Mouse (Mus musculus): ENCODE measurements around the gene Hist1h3g. TPM values are rescaled to one million over a fixed set of nuclear protein-coding genes. Genes with fewer than 3 reads are reported as not detected.
A peak's percentile ranks its signal among the peaks of the same experiment; 100 is the strongest.
"Not testable (repeated sequence)": the region's sequence is repeated elsewhere in the genome, so short reads cannot be mapped to it uniquely, and the experiment has no call there.

Hist1h3g gene
- polyA plus RNA-seq, 1 experiment from 2014 or later: 6.9 TPM

GRCm38 (mm10) chr13:23529480-23530165, 5.6 kb upstream of the Hist1h3g start:
- Histone ChIP-seq H3K4me3 (replicated peaks) (peak overlapping the region; percentile 56), H3K27me3 (no peaks in the 10 kb centered on the region), H3K9ac (peak overlapping the region; percentile 66), H3K4me1 (peaks cover 36% of the 10 kb centered on the region), H3K36me3 (no peaks in the 10 kb centered on the region), H3K27ac (peak overlapping the region; percentile 98), H3K9me3 (replicated peaks) (no peaks in the 10 kb centered on the region), H3K4me2 (peak overlapping the region; percentile 58)
- no peak for ATAC-seq (replicated peaks; ENCODE audit: low FRiP score)
- WGBS: 15% methylated on average over 2 of the region's 2 CpGs

- Histone ChIP-seq H3K9me3 (replicated peaks) (no peaks in the 10 kb centered on the region), H3K4me3 (replicated peaks) (peak overlapping the region; percentile 56), H3K36me3 (no peaks in the 10 kb centered on the region), H3K4me1 (peaks cover 35% of the 10 kb centered on the region), H3K9ac (peak overlapping the region; percentile 66), H3K27me3 (no peaks in the 10 kb centered on the region), H3K27ac (peak overlapping the region; percentile 98), H3K4me2 (peak overlapping the region; percentile 58)
- under 1% methylated on average over 20 of the region's 20 CpGs for WGBS
- ATAC-seq (replicated peaks; ENCODE audit: low FRiP score): no peak
Observed at GRCm38 (mm10) chr13:23530181-23530900, 4.9 kb upstream of the Hist1h3g start.

- Histone ChIP-seq H3K9ac (peak within 1 kb of the TSS; percentile 66), H3K27ac (peak within 1 kb of the TSS; percentile 98), H3K9me3 (replicated peaks) (no peaks in the 10 kb centered on the region), H3K36me3 (no peaks in the 10 kb centered on the region), H3K4me3 (replicated peaks) (peak within 1 kb of the TSS; percentile 56), H3K4me2 (peak within 1 kb of the TSS; percentile 58), H3K4me1 (peaks cover 34% of the 10 kb centered on the region), H3K27me3 (no peaks in the 10 kb centered on the region)
- peak; percentile 76 for ATAC-seq (replicated peaks; ENCODE audit: low FRiP score)
- under 1% methylated on average over 61 of the region's 70 CpGs for WGBS
Observed at GRCm38 (mm10) chr13:23530901-23531875, 4.0 kb upstream of the Hist1h3g start, which contains the start of gene Hist1h4h. Gene Hist1h4h (plus strand): TSS chr13:23531050.

GRCm38 (mm10) chr13:23532262-23533075, 2.8 kb upstream of the Hist1h3g start:
- peak overlapping the region; percentile 56 for H3K4me3 ChIP-seq (replicated peaks)
- WGBS: 24% methylated on average over 9 of the region's 9 CpGs
- no peaks in the 10 kb centered on the region for H3K9me3 ChIP-seq (replicated peaks)
- H3K36me3 ChIP-seq: no peaks in the 10 kb centered on the region
- H3K27ac ChIP-seq: peak overlapping the region; percentile 98
- H3K4me1 ChIP-seq: peaks cover 46% of the 10 kb centered on the region
- H3K9ac ChIP-seq: peak overlapping the region; percentile 47
- H3K4me2 ChIP-seq: peak overlapping the region; percentile 58
- ATAC-seq (replicated peaks; ENCODE audit: low FRiP score): no peak
- H3K27me3 ChIP-seq: no peaks in the 10 kb centered on the region

- H3K36me3 ChIP-seq; H3K9me3 ChIP-seq (replicated peaks); H3K27me3 ChIP-seq: not testable (repeated sequence)
- Histone ChIP-seq H3K4me3 (replicated peaks) (peak within 1 kb of the TSS; percentile 56), H3K27ac (peak within 1 kb of the TSS; percentile 98), H3K9ac (peak within 1 kb of the TSS; percentile 47), H3K4me2 (peak within 1 kb of the TSS; percentile 58), H3K4me1 (peaks cover 45% of the 10 kb centered on the region)
- ATAC-seq (replicated peaks; ENCODE audit: low FRiP score): peak; percentile 63
- WGBS: under 1% methylated on average over 28 of the region's 53 CpGs
Observed at GRCm38 (mm10) chr13:23533560-23534367, 1.5 kb upstream of the Hist1h3g start, which contains the start of gene Hist1h2af. Gene Hist1h2af (plus strand): TSS chr13:23533906.

- 0 out of 2 replicates have a peak, but pooled peaks have one; percentile 13 for ATAC-seq (replicated peaks; ENCODE audit: low FRiP score)
- Histone ChIP-seq H3K27me3 (no peaks in the 10 kb centered on the region), H3K9ac (peak overlapping the region; percentile 40), H3K27ac (peak overlapping the region; percentile 98), H3K9me3 (replicated peaks) (no peaks in the 10 kb centered on the region), H3K4me3 (replicated peaks) (peak overlapping the region; percentile 56), H3K36me3 (no peaks in the 10 kb centered on the region), H3K4me1 (peaks cover 40% of the 10 kb centered on the region), H3K4me2 (peak overlapping the region; percentile 58)
- WGBS: under 1% methylated on average over 15 of the region's 15 CpGs
Observed at GRCm38 (mm10) chr13:23534368-23535131, 672 bp upstream of the Hist1h3g start.

GRCm38 (mm10) chr13:23536076-23536822, 1.0 kb downstream of the Hist1h3g start:
- Histone ChIP-seq H3K4me2 (peak overlapping the region; percentile 58), H3K36me3 (no peaks in the 10 kb centered on the region), H3K9ac (peak overlapping the region; percentile 57), H3K27me3 (no peaks in the 10 kb centered on the region), H3K27ac (peak overlapping the region; percentile 98), H3K9me3 (replicated peaks) (no peaks in the 10 kb centered on the region), H3K4me3 (replicated peaks) (peak overlapping the region; percentile 56), H3K4me1 (peaks cover 46% of the 10 kb centered on the region)
- WGBS: 13% methylated on average over 7 of the region's 7 CpGs
- no peak for ATAC-seq (replicated peaks; ENCODE audit: low FRiP score)

GRCm38 (mm10) chr13:23537006-23537710, 1.9 kb downstream of the Hist1h3g start:
- Histone ChIP-seq H3K9ac (no peak overlapping the region), H3K27me3 (no peaks in the 10 kb centered on the region), H3K36me3 (no peaks in the 10 kb centered on the region), H3K4me3 (replicated peaks) (peak overlapping the region; percentile 56), H3K9me3 (replicated peaks) (no peaks in the 10 kb centered on the region), H3K4me2 (peak overlapping the region; percentile 58), H3K27ac (0 out of 2 replicates have a peak overlapping the region, but pooled peaks have one; percentile 13), H3K4me1 (peaks cover 45% of the 10 kb centered on the region)
- WGBS: 73% methylated on average over 3 of the region's 3 CpGs
- no peak for ATAC-seq (replicated peaks; ENCODE audit: low FRiP score)

GRCm38 (mm10) chr13:23538249-23538648, 3.0 kb downstream of the Hist1h3g start:
- H3K9ac ChIP-seq: no peak overlapping the region
- 74% methylated on average over 5 of the region's 5 CpGs for WGBS
- no peak overlapping the region for H3K4me3 ChIP-seq (replicated peaks)
- 0 out of 2 replicates have a peak overlapping the region, but pooled peaks have one; percentile 2 for H3K4me2 ChIP-seq
- no peak for ATAC-seq (replicated peaks; ENCODE audit: low FRiP score)
- no peaks in the 10 kb centered on the region for H3K27me3 ChIP-seq
- no peaks in the 10 kb centered on the region for H3K36me3 ChIP-seq
- 0 out of 2 replicates have a peak overlapping the region, but pooled peaks have one; percentile 18 for H3K27ac ChIP-seq
- no peaks in the 10 kb centered on the region for H3K9me3 ChIP-seq (replicated peaks)
- peaks cover 41% of the 10 kb centered on the region for H3K4me1 ChIP-seq
